Mouse (Mus musculus): Measurements from ENCODE around the gene Rnf4. TPM values are rescaled to one million over a fixed set of nuclear protein-coding genes. Genes with fewer than 3 reads are reported as not detected.

Gene Rnf4
- total RNA-seq (2021), result 10 to 100 TPM; 82.2 to 87.2 TPM

DNA sequence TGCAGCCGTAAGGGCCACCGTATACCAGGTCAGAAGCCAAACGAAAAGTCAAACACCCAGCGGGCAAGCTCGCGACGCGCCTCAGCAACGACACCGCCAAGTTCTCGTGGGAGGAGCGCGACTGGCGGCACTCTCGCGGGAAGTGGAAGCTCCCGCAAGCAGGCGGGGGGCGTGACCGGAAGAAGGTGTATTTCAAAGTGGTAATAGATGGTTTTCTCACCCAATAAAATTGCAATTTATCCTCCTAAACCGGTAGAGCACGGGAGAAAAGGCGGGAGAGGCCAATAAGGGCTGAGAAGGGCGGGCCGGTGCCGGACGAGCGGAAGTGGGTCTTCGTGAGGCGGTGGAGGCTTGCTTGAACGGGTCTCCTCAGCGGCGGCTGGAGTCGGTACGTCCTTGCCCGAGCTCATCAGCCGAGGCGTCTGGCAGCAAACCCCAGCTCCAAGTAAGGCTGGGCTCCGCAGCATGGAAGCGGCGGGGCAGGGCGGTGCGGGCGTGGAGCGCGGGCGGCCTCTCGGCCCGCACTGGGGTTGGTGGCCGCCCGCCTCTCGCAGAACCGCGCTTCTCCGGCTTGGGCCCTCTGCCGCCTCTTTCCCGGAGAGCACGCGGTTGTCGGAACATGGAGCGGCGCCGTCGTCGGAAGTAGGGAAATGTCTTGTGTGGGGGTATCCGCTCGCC lies at the start of gene Rnf4:
Gene Rnf4, plus strand, starts transcription at position 193 of the 678 bp plus-strand sequence.
- intact Hi-C loops (cut with DNase I), result loop anchor here (5.0 kb wide), 2 partner anchors 124 to 301 kb away; partner anchors contain the start of gene Mfsd10
- peak; percentile 95 to 97 for DNase-seq (ENCODE audit: low spot score in 2 of 2)

DNA sequence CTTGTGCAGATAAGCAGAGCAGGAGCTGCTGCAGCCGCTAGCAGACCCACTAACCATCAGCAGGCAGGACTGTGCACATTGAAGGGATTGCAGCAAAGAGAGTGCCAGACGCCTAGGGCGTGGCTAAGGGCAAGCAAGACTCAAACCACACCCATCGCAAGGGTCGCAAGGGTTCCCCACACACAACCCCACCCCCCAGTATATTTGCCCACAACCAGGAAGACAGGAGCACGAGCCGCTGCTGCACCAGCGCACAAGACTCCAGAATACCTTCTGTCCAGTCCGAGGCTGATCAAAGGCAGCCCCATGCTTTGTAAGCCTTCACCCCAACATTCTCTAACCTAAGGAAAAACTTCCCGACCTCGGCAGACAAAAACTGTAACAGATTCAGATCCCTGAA lies 49.6 kb upstream of the Rnf4 start:
- DNase-seq (ENCODE audit: low spot score in 2 of 2), result no peak
- intact Hi-C loops (cut with DNase I), result loop anchor here (5.0 kb wide), 2 partner anchors 79 to 81 kb away; partner anchors contain the start of gene Fam193a

DNA sequence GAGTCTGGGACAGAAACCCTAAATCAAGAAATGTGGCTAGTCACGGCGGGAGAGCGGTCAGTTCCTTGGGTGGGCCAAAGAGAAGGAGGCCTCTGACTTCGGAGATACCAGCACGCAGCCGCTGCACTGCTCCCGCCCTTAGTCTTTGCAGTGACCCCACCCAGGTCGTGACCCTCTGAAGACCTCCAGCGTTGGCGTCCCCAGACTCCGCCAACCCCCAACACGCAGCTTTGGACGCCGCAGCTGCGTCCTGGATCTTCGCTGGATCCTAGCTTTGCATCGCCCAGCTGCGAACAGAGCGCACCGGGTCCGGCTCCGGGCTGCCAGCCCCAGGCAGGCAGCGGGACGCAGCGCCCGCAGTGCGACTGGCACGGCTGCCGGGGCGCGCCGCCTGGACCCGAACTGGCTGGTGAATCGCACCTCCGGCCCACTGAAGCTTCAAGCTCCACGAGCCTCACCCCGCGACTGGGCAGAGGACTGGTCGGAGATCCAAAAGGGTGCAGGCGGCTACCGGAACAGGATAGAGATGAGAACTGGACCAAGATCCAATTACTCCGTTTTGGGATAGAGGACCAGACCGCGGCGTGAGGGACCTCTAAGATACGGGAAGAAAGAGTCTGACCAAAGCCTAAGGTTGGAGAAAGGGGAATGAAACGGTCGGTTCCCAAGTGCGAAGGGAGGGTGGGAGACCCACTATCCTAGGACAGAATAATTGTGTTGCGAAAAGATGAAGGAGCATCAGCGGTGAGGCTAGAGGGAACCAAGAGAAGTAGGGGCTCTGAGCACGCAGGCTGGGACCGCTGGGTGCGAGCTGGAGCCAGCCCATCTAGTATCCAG lies 48.9 kb upstream of the Rnf4 start:
- intact Hi-C loops (cut with DNase I), result loop anchor here (5.0 kb wide), 2 partner anchors 80 kb away; partner anchors contain the start of gene Fam193a

DNA sequence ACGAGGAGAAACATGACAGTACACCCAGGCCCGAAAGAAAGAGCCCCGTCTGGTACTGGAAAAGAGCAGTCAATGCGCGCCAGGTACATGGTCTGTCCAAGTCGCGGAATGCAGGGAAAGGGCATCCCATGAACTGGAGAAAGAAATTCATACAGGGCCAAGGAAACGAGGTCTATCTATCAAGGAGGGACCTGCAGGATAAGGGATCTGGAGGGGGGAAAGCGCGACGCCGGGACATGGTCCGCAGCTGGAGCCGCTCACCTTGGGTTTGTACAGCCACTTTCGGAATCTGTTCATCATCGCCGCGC lies 48.3 kb upstream of the Rnf4 start:
- intact Hi-C loops (cut with DNase I), result loop anchor here (1.0 to 5.0 kb wide), 3 partner anchors 14 to 80 kb away; partner anchors contain the start of gene Fam193a
- peak in 1 of 2 experiments; percentile 32 for DNase-seq (ENCODE audit: low spot score in 2 of 2)

More for the DNA sequence above, 48.9 kb upstream of the Rnf4 start:
- peak; percentile 32 to 45 for DNase-seq (ENCODE audit: low spot score in 2 of 2)

DNA sequence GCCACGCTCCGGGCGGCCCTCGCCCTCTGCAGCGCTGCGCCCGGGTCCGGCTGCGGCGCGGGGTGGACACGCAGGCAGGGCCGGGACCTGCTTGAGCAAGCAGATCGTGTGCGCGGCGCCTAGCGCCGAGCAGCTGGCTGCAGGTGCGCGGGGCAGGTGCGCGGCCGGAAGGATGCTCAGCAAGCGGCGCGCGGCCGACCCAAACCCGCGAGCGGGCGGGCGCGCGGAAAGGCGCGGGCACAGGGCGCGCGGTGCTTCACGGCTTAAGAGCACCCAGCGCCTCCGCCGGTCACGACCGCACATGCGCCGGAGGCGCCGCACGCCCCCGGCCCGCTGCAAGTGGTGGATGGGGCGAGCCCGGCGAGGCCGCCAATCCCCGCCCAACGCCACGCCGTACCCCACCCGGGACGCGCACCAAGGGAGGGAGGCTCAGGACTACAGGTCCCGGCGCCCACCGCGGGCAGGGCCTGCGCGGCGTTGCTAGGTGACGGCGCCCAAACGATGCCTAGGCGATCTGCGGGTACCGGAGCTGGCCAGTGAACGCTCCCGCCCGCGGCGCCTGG lies 47.9 kb upstream of the Rnf4 start, which contains the start of the genes Zfyve28 and Cfap99:
Gene Zfyve28, minus strand, starts transcription at position 296 of the 563 bp plus-strand sequence.
Gene Cfap99, plus strand, starts transcription at position 447 of the 563 bp plus-strand sequence.
- intact Hi-C loops (cut with DNase I), result loop anchor here (1.0 to 5.0 kb wide), 3 partner anchors 15 to 81 kb away; partner anchors contain the start of gene Fam193a
- peak; percentile 96 to 99 for DNase-seq (ENCODE audit: low spot score in 2 of 2)

DNA sequence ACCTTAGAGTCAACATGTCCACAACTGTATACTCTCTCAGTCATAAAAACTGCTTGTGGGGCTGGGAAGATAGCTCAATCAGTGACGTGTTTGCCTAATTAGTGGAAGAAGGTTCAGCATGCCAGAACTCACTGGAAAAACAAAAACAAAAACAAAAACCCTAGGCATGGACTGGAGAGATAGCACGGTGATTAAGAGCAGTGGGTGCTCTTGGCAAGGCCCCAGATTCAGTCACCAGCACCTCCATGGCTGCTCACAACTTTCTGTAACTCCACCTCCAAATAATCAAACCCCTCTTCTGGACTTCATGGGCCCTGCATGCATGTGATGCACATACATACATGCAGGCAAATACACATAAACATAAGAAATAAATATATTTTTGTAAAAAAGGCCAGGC lies 46.8 kb upstream of the Rnf4 start:
- intact Hi-C loops (cut with DNase I), result loop anchor here (5.0 kb wide), 2 partner anchors 78 to 82 kb away; partner anchors contain the start of gene Fam193a
- no peak for DNase-seq (ENCODE audit: low spot score in 2 of 2)

DNA sequence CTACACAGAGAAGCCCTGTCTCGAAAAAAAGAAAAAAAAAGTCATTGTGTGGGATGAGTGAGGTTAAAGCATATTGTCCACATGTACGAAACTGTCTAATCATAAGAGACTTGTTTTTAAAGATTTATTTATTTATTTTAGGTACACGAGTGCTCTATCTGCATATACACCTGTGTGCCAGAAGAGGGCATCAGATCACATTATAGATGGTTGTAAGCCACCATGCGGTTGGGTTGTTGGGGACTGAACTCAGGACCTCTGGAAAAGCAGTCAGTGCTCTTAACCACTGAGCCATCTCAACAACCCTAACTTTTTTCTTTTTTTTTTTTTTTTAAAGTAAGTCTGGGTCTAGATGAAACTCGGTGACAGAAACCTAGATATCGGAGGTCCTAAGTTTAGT lies 42.7 kb upstream of the Rnf4 start:
- no peak for DNase-seq (ENCODE audit: low spot score in 2 of 2)
- intact Hi-C loops (cut with DNase I), result no loop called here

DNA sequence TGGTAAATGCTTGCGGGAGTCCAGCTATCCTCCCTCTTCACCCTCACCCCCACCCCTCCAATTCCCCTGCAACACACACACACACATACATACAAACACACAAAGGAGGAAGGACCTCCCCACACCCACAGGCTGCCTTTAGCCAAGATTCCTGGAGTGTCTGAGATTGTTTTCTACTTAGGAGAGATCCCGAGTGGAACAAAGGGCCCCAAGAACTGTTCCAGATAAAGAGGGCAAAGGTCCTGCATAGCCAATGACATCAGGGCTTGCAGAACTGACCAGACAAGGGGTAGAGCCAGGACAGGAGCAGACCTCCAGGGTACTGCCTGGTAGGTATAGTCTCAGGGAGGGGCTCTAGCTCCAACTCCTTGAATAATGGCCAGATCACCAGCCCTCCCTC lies 41.4 kb upstream of the Rnf4 start:
- intact Hi-C loops (cut with DNase I), result no loop called here
- DNase-seq (ENCODE audit: low spot score in 2 of 2), result no peak

DNA sequence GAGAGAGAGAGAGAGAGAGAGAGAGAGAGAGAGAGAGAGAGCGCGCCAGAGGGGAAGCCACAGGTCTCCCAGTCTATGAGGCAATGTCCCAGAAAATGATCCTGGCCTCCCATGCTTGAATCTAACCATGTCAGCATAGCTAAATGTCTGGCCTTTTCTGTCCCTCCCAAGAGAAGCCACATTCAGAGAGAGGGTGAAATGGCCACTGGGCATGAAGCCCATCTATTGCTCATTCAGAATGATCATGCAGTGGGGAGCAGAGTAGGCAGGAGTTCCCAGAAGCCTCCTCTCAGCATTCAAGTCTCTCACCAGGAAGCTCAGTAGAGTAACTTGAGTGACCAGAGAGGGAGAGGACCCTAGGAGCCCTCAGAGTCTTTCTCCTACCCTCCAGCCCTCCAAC lies 40.9 kb upstream of the Rnf4 start:
- intact Hi-C loops (cut with DNase I), result no loop called here
- no peak for DNase-seq (ENCODE audit: low spot score in 2 of 2)

DNA sequence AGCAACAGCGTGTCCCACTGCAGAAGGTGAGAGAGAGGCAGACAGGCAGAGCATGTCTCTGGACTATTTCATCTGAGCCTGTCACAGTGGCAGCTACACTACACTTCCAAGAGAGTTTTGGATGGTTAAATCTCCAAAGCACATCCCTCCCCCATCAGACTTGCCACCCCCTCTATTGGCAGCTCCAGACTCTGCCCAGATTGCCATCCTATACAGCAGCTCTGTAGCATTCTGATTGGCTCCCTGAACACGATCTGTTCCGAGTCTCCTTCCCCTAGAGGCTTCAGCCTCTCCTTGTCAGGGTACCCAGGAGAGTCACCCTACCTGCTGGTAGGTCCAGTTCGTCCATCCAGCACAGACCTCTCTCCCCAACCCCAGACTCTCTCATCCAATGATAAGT lies 38.0 kb upstream of the Rnf4 start:
- intact Hi-C loops (cut with DNase I), result no loop called here
- no peak for DNase-seq (ENCODE audit: low spot score in 2 of 2)

DNA sequence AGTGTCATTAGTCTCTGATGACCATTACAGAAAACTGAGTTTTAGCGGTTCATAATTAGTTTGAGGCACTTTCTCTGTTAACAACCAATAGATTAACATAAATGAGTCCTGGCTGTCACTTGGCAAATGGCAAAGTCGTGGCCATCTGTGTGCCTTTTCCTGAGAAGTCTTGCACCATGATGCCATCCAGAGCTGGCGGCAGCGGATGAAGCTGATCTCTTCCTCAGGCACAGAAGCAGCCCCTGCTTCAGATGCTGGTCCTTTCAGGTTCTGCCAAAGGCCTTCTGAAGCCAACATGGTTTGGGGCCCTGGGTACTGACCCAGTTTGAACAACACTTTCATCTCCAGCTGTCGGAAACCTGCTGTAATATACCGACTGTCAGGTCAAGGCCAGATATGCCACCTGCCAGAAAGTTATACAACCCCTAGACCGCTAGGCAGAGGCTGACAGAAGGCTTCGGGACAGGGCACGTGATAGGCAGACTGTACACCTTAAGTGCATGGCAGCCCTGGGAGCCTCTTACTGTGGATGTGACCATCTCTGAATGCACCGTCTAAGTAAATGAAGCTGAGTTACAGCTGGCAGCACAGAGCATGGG lies 37.1 kb upstream of the Rnf4 start:
- intact Hi-C loops (cut with DNase I), result no loop called here
- no peak for DNase-seq (ENCODE audit: low spot score in 2 of 2)

DNA sequence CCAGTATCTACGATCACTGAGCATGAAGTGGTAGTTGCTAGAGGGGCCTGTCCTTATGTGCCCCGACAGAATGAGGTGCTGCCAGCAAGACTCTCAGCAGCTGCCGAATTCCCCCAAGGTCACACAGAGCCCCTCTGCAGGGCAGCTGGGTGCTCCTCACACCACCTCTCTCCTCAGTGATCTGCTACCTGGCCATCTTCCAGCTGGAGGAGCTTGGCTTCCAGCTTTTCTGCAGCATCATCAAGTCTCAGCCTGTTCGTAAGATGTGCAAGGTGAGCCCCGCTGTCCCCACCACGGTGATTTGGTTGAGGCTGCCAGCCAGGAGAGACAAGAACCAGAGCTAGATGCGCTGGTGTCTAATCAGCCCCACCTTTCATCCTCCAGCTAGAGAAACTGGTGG lies 33.7 kb upstream of the Rnf4 start:
- DNase-seq (ENCODE audit: low spot score in 2 of 2), result no peak
- intact Hi-C loops (cut with DNase I), result no loop called here

DNA sequence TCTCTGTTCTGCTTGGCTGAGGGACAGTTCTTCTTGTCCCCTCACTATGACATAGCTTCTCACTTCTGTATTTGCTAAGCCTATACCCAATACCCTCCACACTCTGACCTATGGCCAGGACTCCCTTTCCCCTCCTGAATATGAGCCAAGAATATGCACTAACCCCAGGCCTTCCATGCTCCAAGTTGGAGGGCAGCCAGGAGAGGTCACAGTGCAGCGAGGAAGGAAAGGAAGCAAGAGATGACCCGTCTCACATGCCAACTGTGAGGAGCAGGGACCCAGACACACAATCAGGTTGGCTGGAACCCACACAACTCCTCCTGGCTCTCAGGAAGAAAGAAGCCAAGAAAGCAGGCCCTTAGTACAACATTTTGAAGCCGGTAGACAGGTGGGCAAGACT lies 27.1 kb upstream of the Rnf4 start:
- intact Hi-C loops (cut with DNase I), result no loop called here

DNA sequence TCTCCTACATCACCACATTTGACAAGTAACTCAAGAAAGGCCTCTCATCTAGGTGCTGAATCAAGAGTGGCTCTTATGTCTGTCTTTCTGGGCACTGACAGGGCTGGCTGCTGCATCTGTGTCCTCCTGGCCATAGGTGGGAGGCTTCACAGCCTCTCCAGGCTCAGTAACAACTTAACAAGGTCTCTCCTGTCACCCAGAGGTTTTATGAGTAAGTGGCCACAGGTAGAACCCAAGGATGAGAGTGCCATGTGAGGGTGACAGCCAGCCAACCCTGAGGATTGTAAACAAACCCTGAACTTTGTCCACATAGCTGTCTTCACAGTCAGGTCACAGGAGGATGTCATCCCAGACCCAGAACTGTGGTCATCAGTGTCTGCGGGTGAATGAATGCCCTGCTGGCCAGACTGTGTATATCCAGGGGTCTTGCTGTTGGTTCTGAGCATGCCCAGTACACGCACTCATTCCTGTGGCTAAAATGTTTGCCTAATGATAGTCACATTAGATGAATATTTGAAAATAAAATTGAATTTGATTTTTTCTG lies 16.5 kb upstream of the Rnf4 start:
- intact Hi-C loops (cut with DNase I), result no loop called here
- DNase-seq (ENCODE audit: low spot score in 2 of 2), result no peak

More for the DNA sequence above, 27.1 kb upstream of the Rnf4 start:
- DNase-seq (ENCODE audit: low spot score in 2 of 2), result no peak

DNA sequence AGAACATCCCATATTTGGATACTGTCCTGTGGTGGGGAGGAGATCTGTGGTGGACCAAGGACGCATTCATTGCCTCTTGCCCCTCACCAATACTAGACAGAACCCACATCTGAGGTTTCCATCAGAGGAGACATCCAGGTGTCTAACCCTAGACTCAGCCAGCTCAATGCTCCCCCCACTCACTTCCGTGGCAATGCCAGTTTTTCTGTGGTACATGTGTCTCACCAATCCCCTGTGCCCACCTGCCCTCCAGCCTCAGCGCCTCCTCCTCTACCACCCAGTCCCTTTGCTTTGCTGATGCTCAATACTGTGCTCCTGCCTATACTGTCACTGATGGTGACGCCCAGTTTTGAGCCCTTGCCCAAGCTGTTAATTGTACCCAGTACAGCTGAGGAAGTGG lies 14.9 kb upstream of the Rnf4 start:
- intact Hi-C loops (cut with DNase I), result no loop called here
- DNase-seq (ENCODE audit: low spot score in 2 of 2), result no peak

DNA sequence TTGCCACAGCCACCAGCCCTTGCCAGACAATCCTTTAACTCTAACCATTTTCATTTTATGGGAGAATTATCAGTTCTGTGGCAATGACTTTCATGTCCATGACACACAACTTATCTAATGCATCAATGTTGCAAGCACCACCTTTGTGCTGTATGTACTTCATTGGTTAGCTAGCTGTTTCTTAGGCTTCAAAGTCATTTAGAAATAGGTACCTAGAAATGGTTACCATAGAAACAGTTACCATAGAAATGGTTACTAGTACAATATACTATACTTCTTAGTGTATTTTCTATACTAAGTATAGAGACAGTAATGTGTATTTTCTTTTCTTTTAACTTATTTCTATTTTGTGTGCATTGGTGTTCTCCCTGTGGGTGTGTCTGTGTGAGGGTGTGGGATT lies 10.8 kb upstream of the Rnf4 start:
- intact Hi-C loops (cut with DNase I), result no loop called here
- no peak for DNase-seq (ENCODE audit: low spot score in 2 of 2)

DNA sequence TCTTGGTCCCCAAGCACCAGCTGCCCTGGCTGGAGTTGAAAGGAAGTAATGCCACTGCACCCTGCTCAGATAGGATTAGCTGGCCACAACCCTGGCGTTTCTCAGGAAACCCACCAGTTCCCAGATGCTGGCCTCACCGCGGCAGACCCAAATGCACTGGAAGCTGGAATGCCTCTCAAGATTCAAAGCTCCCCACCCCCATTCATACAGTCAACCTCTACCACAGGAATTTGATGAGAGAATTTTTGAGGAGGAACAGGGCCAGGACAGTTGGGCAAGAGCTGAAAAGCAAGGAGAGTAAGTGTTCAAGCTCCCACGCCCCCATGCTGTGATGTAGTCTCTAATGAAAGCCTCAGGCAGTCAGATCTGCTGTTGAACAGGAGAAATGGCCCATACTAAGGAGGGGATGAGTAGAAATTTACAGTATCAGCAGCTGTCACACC lies 9.8 kb upstream of the Rnf4 start:
- no peak for DNase-seq (ENCODE audit: low spot score in 2 of 2)
- intact Hi-C loops (cut with DNase I), result no loop called here

DNA sequence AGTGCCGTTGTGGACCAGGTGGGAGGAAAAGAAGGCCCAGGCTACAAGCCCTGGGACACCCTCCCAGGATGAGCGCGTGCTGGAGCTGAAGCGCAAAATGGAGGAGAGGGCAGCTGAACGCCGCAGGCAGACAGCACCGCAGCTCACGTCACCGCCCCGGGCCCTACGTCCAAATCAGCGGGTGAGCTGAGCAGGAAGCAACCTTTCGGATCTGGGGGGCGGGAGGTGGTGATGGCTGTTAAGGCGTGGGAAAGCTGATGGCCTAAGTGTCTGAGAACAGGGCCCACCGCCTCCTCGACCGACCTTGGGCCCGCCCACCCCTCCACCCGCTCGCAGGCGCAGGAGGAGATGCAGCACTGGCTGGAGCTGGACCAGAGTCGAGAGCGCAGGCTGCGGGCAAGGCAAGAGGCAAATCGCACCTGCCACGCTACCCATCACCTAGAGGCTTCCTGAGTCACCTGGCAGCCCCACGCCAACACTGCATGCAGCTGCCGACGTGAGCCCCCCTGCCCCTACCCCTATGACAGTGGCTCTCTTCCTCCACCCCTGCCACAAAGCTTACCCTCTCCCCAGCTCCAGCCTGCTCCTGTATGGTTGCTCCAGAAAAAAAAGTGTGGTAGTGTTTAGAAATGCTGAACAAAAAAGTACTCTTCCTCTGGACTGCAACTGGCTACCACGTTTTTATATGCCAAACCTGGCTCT lies 9.1 kb upstream of the Rnf4 start:
- intact Hi-C loops (cut with DNase I), result no loop called here
- peak in 1 of 2 experiments; percentile 31 for DNase-seq (ENCODE audit: low spot score in 2 of 2)

DNA sequence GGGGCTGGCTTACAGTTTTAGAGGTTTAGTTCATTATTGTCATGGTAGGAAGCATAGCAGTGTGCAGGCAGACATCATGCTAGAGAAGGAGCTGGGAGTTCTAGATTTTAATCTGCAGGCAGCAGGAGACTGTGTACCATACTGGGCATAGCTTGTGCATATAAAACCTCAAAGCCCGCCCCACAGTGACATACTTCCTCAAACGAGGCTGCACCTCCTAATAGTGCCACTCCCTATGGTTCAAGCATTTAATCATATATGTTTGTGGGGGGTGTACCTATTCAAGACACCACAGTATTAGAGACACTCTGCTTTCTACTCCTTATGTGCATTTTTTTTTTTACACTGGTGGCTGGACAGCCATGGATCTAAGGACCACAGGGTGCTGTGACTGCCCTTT lies 6.0 kb upstream of the Rnf4 start:
- DNase-seq (ENCODE audit: low spot score in 2 of 2), result no peak
- intact Hi-C loops (cut with DNase I), result no loop called here

All from left cerebral cortex, postnatal 36 days (tissue).